Mouse (Mus musculus) liver, adult 2 months (tissue): Measurements from ENCODE around the gene Brd2.

Source experiments
- CTCF ChIP-seq: fragments of 200-500 bp; IDR thresholded peaks from 2 replicates; pipeline ENCODE4 v1.5.1; 2011; ENCODE audit warnings: low read depth, low read length, control low read depth
- POLR2A ChIP-seq: fragments of 200-500 bp; IDR thresholded peaks from 2 replicates; pipeline ENCODE4 v1.6.1; 2011; ENCODE audit warnings: low read length, control low read depth; ENCODE audit not compliant: insufficient read depth; ENCODE audit errors: extremely low read depth

- TF ChIP-seq CTCF (peak; percentile 72; the same call in 1 of the 2 replicates), POLR2A (no peak)
Observed at GRCm38 (mm10) chr17:34170877-34171498, 48.6 kb upstream of the Brd2 start.
